Mouse (Mus musculus) adrenal gland, postnatal 25 days (tissue): Measurements from ENCODE around the gene Hist1h2ba. TPM values are rescaled to one million over a fixed set of nuclear protein-coding genes. Genes with fewer than 3 reads are reported as not detected.

Experiments used
- DNase-seq: peaks from one replicate; pipeline ENCODE4 v3.0.0; 2021; ENCODE audit warnings: mixed read lengths
- microRNA-seq, 2 experiments: library from miRNA; unstranded; fragments of <30 nt; microRNA quantifications; one replicate each; pipeline ENCODE4 v1.2.0; 2021
- total RNA-seq: library from RNA; stranded (reverse); gene quantifications from 2 replicates; pipeline ENCODE4 v1.2.3, GENCODE M21; 2021

The Hist1h2ba gene
- total RNA-seq, 1 experiment from 2014 or later = not detected

DNA sequence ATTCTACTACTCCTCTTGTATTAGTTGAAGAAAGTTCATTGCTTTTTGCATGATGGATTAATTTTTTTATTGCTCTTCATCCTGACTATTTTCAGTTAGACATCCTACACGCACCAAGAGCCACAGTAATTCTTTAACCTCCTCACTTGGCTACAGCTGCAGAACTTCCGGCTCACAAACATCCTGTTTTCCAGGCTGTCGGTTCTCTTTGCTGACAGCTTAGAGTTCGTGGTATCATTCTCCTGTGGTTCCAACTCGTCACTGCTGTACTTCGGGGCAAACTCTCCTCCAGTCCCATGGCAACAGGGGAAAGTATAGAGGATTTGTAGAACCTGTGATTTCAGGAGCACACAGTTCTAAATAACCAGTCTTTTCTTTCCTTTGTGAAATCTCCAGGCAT, 35.7 kb downstream of the Hist1h2ba start:
- no peak for DNase-seq

DNA sequence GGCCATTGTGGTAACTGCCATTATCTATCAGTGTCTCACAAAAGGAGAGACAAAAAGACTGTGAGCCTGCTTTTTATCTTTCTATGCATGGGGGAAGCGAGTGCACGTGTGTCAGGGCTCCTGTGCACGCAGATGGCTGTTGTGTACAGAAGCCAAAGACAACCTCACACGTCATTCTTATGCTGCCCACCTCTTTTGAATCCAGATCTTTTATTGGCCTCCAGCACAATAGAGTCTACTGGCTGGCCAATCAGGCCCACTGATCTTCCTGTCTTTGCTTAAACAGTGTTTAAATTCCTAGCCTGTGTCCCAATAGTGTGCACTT, 40.7 kb downstream of the Hist1h2ba start:
- DNase-seq = no peak

DNA sequence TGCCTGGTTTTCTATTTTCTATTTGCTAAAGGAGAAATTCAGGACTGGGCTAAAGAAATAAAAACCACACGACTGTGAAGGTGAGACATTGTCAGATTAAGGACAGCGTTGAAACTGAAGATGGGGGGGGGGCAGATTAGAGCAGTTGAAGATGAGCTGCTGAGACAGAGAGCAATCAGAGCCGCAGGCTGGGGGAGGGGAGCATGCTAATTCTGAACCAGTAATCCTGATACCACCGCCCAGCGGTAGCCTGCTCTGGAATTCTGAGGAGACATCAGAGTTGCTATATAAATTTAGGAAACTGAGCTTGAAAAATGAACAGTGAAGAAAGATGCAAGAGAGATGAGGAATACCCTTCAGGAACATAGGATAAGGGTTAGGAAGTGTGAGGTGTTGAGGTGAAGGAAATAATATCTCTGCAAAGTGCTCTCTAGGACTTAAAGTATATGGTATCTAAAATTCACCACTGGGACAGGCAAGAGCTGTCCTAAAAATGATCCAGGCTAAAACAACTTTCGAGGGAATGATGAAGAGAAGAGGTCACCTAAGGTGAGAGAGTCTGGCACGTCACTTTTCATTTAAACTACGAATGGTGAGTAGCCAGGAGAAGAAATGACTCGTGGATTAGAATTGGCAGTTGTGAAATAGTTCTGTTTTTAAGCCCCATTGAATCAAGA, 41.2 kb downstream of the Hist1h2ba start:
- no peak for DNase-seq

DNA sequence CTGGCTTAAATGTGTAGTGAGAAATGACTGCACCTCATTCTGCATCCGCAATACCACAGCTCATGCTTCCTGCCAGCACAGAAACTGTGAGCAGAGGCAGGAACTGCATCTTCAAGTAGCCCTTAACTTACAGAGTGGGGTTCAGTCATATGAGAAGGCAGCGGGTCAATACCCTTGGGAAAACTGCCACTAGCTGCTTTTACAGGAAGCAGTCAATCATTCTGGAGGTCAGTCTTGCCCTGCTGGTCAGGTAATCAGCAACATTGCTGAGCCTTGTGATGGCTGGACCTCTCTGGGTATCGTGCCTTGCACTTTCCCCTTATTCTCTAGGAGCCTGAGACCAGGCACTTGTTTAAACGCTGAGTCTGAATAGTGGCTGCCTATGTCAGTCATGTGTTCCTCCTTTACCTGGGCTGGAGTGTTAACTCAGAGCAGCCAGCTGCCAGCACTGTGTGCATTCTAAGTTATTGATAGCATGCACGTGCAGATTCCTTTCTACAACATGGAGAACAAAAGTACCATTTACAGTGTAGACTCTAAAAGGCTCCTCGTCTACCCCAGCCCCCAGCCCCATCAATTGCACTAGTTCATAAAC, 44.8 kb downstream of the Hist1h2ba start:
- no peak for DNase-seq

DNA sequence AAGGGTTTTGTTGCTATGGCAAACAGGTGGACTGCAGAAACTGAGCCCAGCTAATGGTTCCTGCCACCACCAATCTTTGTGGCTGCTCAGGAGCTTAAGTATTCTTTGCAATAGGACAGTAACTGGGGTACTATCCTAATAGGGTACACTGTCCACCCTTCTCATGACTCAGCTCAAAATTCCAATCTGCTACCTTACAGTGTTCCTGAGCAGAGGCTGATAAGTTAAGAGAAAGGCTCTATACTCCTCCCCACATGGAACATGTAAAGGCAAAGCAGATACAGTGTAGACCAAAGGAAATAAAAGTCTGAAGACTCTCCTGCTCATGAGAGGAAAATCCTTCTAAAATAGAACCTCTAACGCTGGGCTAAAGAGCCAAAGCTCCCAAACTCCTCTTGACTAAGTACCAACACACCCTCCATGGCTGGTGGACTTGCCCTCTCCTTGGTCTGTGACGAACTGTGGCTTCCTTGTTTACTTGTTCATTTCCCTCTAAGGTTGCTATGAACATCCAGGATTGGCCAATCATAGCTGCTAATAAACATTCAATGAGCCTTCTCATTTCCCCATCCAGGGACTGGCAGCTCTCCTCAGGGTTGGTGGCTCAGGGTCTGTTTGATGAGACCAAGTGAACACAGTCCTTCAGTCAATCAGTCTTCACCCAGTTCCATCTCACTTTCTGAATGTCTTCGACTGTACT, 46.8 kb downstream of the Hist1h2ba start:
- no peak for DNase-seq

DNA sequence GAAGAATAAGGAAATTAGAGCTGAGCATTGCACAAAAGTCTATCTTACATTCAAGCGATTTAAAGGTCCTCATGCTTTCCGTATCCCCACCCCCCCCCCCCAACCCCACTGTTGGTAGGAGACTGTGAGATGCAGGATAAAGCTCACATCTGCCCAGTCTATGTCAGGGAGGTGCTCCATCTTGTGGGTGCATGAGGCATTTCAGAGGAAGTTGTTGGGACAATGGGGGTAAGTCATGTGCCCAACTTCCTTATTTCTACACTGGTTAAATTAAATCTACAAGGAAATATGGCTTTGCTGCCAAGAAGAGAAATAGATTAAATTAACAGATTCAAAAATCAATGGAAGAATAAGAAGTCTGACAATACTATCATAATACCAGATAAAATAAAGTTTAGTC, 48.4 kb downstream of the Hist1h2ba start:
- no peak for DNase-seq

Small RNAs within 50 kb of the gene (microRNA-seq; reads per million reads assigned to microRNA genes)
- 0 reads per million in 2 experiments for gene Gm44344

Other genes starting within 250 kb of the Hist1h2ba start
- gene Hist1h2bc, start 250.0 kb downstream of the Hist1h2ba start, total RNA-seq = 193 and 227 TPM in 2 replicates
- not detected in 2 replicates for gene Hist1h1t, start 238.3 kb downstream of the Hist1h2ba start, total RNA-seq
- 97.6 and 116 TPM in 2 replicates for gene Hist1h4c, start 235.7 kb downstream of the Hist1h2ba start, total RNA-seq
- 37.3 and 49.1 TPM in 2 replicates for gene Hfe, start 223.3 kb downstream of the Hist1h2ba start, total RNA-seq
- gene Hist1h1c, start 195.3 kb downstream of the Hist1h2ba start, total RNA-seq = 248 and 316 TPM in 2 replicates
- gene Hist1h3c, start 188.6 kb downstream of the Hist1h2ba start, total RNA-seq = 33.0 and 40.6 TPM in 2 replicates
- gene Hist1h2bb, start 187.4 kb downstream of the Hist1h2ba start, total RNA-seq = 56.1 and 68.8 TPM in 2 replicates
- 76.6 and 90.4 TPM in 2 replicates for gene Hist1h2ab, start 183.0 kb downstream of the Hist1h2ba start, total RNA-seq
- gene Hist1h3b, start 181.9 kb downstream of the Hist1h2ba start, total RNA-seq = 94.0 and 112 TPM in 2 replicates
- 127 and 163 TPM in 2 replicates for gene Hist1h4b, start 177.1 kb downstream of the Hist1h2ba start, total RNA-seq
- 73.8 and 80.4 TPM in 2 replicates for gene Hist1h4a, start 172.9 kb downstream of the Hist1h2ba start, total RNA-seq
- 78.8 and 80.4 TPM in 2 replicates for gene Hist1h3a, start 171.8 kb downstream of the Hist1h2ba start, total RNA-seq
- 76.4 and 84.2 TPM in 2 replicates for gene Hist1h1a, start 170.5 kb downstream of the Hist1h2ba start, total RNA-seq
- 0.33 TPM in 1 of 2 replicates, not detected in the other for gene Trim38, start 164.2 kb downstream of the Hist1h2ba start, total RNA-seq
- gene Slc17a2, start 127.2 kb downstream of the Hist1h2ba start, total RNA-seq = 0.81 TPM in 1 of 2 replicates, not detected in the other
- 0.38 and 0.46 TPM in 2 replicates for gene Slc17a3, start 94.7 kb downstream of the Hist1h2ba start, total RNA-seq
- gene Slc17a1, start 66.4 kb downstream of the Hist1h2ba start, total RNA-seq = not detected in 2 replicates
- gene Slc17a4, start 19.1 kb downstream of the Hist1h2ba start, total RNA-seq = 0.30 TPM in 1 of 2 replicates, not detected in the other
- not detected in 2 replicates for gene Hist1h2aa, start 306 bp upstream of the Hist1h2ba start, total RNA-seq
- gene Scgn, start 57.1 kb upstream of the Hist1h2ba start, total RNA-seq = 0.90 and 2.9 TPM in 2 replicates